Mouse (Mus musculus) embryonic facial prominence, embryonic 14.5 days (tissue): ENCODE measurements around the gene Casp2. TPM values are rescaled to one million over a fixed set of nuclear protein-coding genes. Genes with fewer than 3 reads are reported as not detected.
A peak's percentile ranks its signal among the peaks of the same experiment; 100 is the strongest.

Source experiments
- ATAC-seq: fragments of 200-750 bp; cut with Nextera tagmentation; 2 replicates; pipeline ENCODE4 v1.8.0; 2017; ENCODE audit warnings: low read depth, moderate number of reproducible peaks, moderate TSS enrichment
- DNase-seq: peaks from one replicate; pipeline ENCODE4 v3.0.0-alpha.2; 2015; ENCODE audit warnings: low spot score
- H3K27ac ChIP-seq: fragments of 300-500 bp; sonication (generic); replicated peaks from 2 replicates; pipeline ENCODE4 v1.5.1; 2014; ENCODE audit warnings: low read depth, mild to moderate bottlenecking, low read length, moderate library complexity
- H3K27me3 ChIP-seq: fragments of 300-500 bp; sonication (generic); replicated peaks from 2 replicates; pipeline ENCODE4 v1.6.1; 2014; ENCODE audit warnings: low read length; ENCODE audit not compliant: control insufficient read depth, insufficient read depth
- H3K36me3 ChIP-seq: fragments of 300-500 bp; sonication (generic); 2 replicates; pipeline ENCODE4 v1.6.1; 2014; ENCODE audit warnings: low read length, mixed read lengths; ENCODE audit not compliant: control insufficient read depth, insufficient read depth
- H3K4me1 ChIP-seq: fragments of 300-500 bp; sonication (generic); 2 replicates; pipeline ENCODE4 v1.6.1; 2014; ENCODE audit warnings: antibody characterized with exemption, low read length; ENCODE audit not compliant: control insufficient read depth, insufficient read depth
- H3K4me2 ChIP-seq: fragments of 300-500 bp; sonication (generic); 2 replicates; pipeline ENCODE4 v1.6.1; 2014; ENCODE audit warnings: low read depth, mild to moderate bottlenecking, low read length, moderate library complexity, mixed read lengths
- H3K4me3 ChIP-seq: fragments of 300-500 bp; sonication (generic); 2 replicates; pipeline ENCODE4 v1.5.1; 2014; ENCODE audit warnings: low read depth, mild to moderate bottlenecking, low read length
- H3K9ac ChIP-seq: fragments of 300-500 bp; sonication (generic); 2 replicates; pipeline ENCODE4 v1.6.1; 2014; ENCODE audit warnings: low read depth, mild to moderate bottlenecking, low read length, moderate library complexity, mixed read lengths
- H3K9me3 ChIP-seq: fragments of 300-500 bp; sonication (generic); 2 replicates; pipeline ENCODE4 v1.6.1; 2016; ENCODE audit warnings: low read length; ENCODE audit not compliant: control insufficient read depth
- WGBS: fragments of 180-500 bp; shearing (Covaris S2); extraction: QIAGEN DNeasy Blood & Tissue Kit; methylation state at CpG from one replicate; pipeline ENCODE4 v1.1.7; 2014; 5-methylcytosine and 5-hydroxymethylcytosine counted together
- polyA plus RNA-seq: library from polyadenylated mRNA; unstranded; fragments of >200 nt; fragmentation: Nextera tagmentation; extraction: Ambion mirVana; gene quantifications from 2 replicates; pipeline ENCODE4 v1.2.1, GENCODE M21; 2014

Casp2 gene
- polyA plus RNA-seq, result 38.6 and 43.2 TPM in 2 replicates

DNA sequence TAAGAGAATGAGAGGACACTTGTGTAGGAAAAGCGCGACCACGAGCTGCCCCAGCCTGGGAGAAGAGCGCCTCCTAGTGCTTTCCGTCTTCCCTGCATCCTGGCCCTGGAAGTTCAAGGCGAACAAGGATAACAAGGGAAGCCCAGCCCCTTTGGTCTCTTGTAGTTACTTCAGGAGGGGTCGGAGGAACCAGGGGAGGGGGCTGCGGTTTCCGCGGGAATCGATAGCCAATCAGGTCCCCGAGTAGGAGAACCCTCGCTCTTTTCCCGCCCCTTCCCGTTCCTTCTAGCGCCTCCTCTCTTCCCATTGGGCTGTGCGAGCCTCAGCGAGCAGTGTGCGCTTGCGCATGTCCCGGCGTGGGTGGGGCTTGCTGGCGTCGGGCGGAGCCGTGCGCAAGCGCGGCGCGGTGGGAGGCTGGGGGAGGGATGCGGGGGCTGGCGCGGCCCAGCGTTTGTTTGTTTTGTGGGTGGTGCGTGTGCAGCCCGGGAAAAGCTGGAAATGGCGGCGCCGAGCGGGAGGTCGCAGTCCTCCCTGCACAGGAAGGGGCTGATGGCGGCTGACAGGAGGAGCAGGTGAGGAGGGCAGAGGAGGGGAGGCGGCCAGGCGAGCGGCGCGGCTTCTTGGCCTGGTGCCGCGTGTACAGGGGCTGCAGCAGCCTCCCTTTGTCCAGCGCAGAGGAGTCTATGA, at the start of gene Casp2:
Gene Casp2, plus strand, starts transcription at position 360 of the 687 bp plus-strand sequence.
- under 1% methylated on average over 32 of the region's 51 CpGs for WGBS
- Histone ChIP-seq H3K36me3 (peaks cover 26% of the 10 kb centered on the region), H3K27ac (peak within 1 kb of the TSS; percentile 89), H3K9ac (peak within 1 kb of the TSS; percentile 97), H3K4me3 (peak within 1 kb of the TSS; percentile 88), H3K9me3 (no peaks in the 10 kb centered on the region), H3K4me1 (peaks cover 12% of the 10 kb centered on the region; the same call in 1 of the 2 replicates), H3K4me2 (peak within 1 kb of the TSS; percentile 83), H3K27me3 (no peaks in the 10 kb centered on the region)
- DNase-seq, result peak; percentile 100
- ATAC-seq, result peak; percentile 99

DNA sequence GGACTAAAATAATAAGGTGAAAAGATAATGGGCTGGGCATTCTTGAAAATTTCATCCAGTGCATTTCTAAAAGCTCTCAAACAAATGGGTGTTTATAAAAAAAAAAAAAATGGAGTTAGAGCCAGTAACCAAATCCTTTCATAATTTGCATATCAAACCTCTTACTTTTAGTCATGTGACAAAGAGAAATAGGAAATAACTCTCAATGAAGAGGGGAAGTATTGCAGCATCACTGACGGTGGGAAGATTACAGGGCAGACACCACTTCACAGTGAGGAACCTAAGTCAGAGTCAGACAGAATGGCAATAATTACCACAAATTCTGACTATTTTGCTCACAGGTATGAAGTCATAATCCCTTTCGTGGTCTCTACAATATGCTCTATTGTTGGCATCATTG, 49.8 kb upstream of the Casp2 start, which contains the start of gene Tas2r144:
Gene Tas2r144, plus strand, starts transcription at position 301 of the 400 bp plus-strand sequence.
- no peak for DNase-seq

DNA sequence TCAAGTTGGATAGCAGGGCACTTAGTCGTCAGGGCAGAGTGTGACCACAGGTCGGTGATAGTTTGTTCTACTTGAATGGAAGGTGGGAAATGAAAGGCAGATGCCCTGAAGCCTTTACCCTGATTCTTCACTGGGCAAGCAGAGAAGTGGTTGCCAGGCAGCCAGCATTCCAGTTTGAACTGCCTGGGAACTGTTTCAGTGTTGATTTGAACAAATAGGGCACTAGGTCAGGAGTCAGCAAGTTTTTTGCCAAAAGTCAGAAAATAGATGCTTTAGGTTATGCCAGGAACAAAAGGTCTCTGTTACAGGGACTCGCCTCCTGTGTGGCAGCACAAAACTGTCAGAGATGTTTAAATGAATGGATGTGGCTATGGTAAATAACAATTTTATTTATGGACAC, 42.5 kb upstream of the Casp2 start:
- H3K4me2 ChIP-seq, result no peak overlapping the region
- H3K27me3 ChIP-seq, result no peaks in the 10 kb centered on the region
- H3K9me3 ChIP-seq, result no peaks in the 10 kb centered on the region
- no peak overlapping the region for H3K9ac ChIP-seq
- no peak overlapping the region for H3K4me3 ChIP-seq
- no peak overlapping the region for H3K27ac ChIP-seq
- DNase-seq, result no peak
- H3K4me1 ChIP-seq, result no peaks in the 10 kb centered on the region
- no peaks in the 10 kb centered on the region for H3K36me3 ChIP-seq
- ATAC-seq, result no peak
- WGBS, result 45% methylated on average over 3 of the region's 3 CpGs

More for the DNA sequence above, 49.8 kb upstream of the Casp2 start, which contains the start of gene Tas2r144:
- H3K4me3 ChIP-seq, result no peak within 1 kb of the TSS
- no peaks in the 10 kb centered on the region for H3K4me1 ChIP-seq
- 81% methylated on average over 2 of the region's 2 CpGs for WGBS
- ATAC-seq, result no peak
- no peaks in the 10 kb centered on the region for H3K9me3 ChIP-seq
- no peaks in the 10 kb centered on the region for H3K36me3 ChIP-seq
- no peak within 1 kb of the TSS for H3K4me2 ChIP-seq
- no peak within 1 kb of the TSS for H3K27ac ChIP-seq
- H3K27me3 ChIP-seq, result no peaks in the 10 kb centered on the region
- no peak within 1 kb of the TSS for H3K9ac ChIP-seq

DNA sequence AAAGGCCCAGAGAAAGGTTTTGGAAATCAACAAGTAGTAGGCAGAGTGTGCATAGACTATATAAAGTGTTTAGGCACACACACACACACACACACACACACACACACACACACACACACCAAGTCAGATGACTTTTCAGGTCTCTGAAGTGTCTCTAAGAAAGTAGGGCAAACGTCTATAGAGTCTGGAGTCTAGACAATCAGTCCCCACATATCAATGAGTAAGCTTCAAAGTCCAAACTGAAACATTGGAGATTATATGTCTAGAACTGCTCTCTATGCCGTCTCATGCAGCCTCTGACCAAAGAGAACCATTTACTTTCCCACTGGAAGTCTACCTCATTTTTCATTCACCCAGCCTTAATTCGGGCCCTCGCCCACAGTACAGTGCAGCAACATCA, 39.7 kb upstream of the Casp2 start:
- Histone ChIP-seq H3K4me3 (no peak overlapping the region), H3K9ac (no peak overlapping the region), H3K4me2 (no peak overlapping the region), H3K4me1 (no peaks in the 10 kb centered on the region), H3K27me3 (no peaks in the 10 kb centered on the region), H3K36me3 (no peaks in the 10 kb centered on the region), H3K27ac (no peak overlapping the region), H3K9me3 (no peaks in the 10 kb centered on the region)
- DNase-seq (no peak), ATAC-seq (no peak)
- 78% methylated on average over 4 of the region's 4 CpGs for WGBS

- Histone ChIP-seq H3K4me2 (no peak overlapping the region), H3K9me3 (no peaks in the 10 kb centered on the region), H3K4me1 (no peaks in the 10 kb centered on the region), H3K27me3 (no peaks in the 10 kb centered on the region), H3K9ac (no peak overlapping the region), H3K4me3 (no peak overlapping the region), H3K36me3 (no peaks in the 10 kb centered on the region), H3K27ac (no peak overlapping the region)
- WGBS, result 28% methylated on average over 17 of the region's 17 CpGs
- DNase-seq, result peak; percentile 80
- no peak for ATAC-seq
Measured at GRCm38 (mm10) chr6:42227240-42228101, 37.3 kb upstream of the Casp2 start.

- no peak overlapping the region for H3K9ac ChIP-seq
- H3K4me1 ChIP-seq, result no peaks in the 10 kb centered on the region
- ATAC-seq (no peak), DNase-seq (no peak)
- H3K4me2 ChIP-seq, result no peak overlapping the region
- no peaks in the 10 kb centered on the region for H3K9me3 ChIP-seq
- H3K27ac ChIP-seq, result no peak overlapping the region
- 71% methylated on average over 4 of the region's 4 CpGs for WGBS
- no peaks in the 10 kb centered on the region for H3K27me3 ChIP-seq
- H3K36me3 ChIP-seq, result no peaks in the 10 kb centered on the region
- H3K4me3 ChIP-seq, result no peak overlapping the region
Measured at GRCm38 (mm10) chr6:42229610-42230009, 35.2 kb upstream of the Casp2 start.

GRCm38 (mm10) chr6:42231191-42231590, 33.6 kb upstream of the Casp2 start:
- no peak overlapping the region for H3K27ac ChIP-seq
- no peak for ATAC-seq
- DNase-seq, result no peak
- no peaks in the 10 kb centered on the region for H3K27me3 ChIP-seq
- no peaks in the 10 kb centered on the region for H3K36me3 ChIP-seq
- 84% methylated on average over 3 of the region's 3 CpGs for WGBS
- H3K9ac ChIP-seq, result no peak overlapping the region
- no peak overlapping the region for H3K4me3 ChIP-seq
- H3K4me1 ChIP-seq, result no peaks in the 10 kb centered on the region
- no peak overlapping the region for H3K4me2 ChIP-seq
- H3K9me3 ChIP-seq, result no peaks in the 10 kb centered on the region

DNA sequence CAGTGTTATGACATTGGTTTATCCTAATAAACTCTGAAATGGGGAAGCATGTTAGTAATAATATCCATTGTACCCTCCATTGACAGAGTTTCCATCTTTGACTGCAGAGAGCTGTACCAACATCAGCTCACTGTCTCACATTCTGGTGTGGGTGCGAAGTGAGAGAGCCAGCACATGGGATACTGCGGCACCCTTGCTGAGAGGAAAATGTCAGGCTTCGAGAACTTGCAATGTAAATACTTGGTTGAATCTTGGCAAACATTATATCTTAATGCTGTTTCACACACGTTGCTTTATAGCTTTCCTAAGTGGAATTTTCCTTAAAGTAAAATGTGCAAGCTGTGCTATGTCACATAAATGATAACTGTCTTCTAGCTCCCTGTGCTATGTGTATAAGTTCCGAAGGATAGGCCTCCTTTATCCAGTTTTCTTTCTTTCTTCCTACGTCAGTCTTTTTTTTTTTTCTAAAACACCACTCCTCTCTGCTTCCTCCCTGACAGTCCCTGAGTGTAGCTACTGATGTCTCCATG, 27.4 kb upstream of the Casp2 start:
- 69% methylated on average over 6 of the region's 6 CpGs for WGBS

More for the DNA sequence above, 27.4 kb upstream of the Casp2 start:
- DNase-seq (no peak), ATAC-seq (no peak)
- H3K36me3 ChIP-seq, result no peaks in the 10 kb centered on the region
- no peak overlapping the region for H3K4me2 ChIP-seq
- no peak overlapping the region for H3K27ac ChIP-seq
- H3K4me3 ChIP-seq, result no peak overlapping the region
- no peaks in the 10 kb centered on the region for H3K27me3 ChIP-seq
- H3K4me1 ChIP-seq, result no peaks in the 10 kb centered on the region
- no peak overlapping the region for H3K9ac ChIP-seq
- H3K9me3 ChIP-seq, result no peaks in the 10 kb centered on the region
